Mouse (Mus musculus) G1E-ER4 (cell line): Measurements from ENCODE around the gene Anp32a. TPM values are rescaled to one million over a fixed set of nuclear protein-coding genes. Genes with fewer than 3 reads are reported as not detected.

ENCODE experiments used
- GATA1 ChIP-seq: IDR thresholded peaks from one replicate; pipeline ENCODE4 v1.8.0; 2012; ENCODE audit warnings: low read length, inconsistent platforms
- polyA plus RNA-seq: library from polyadenylated mRNA; stranded (reverse); fragments of >175 nt; gene quantifications from 2 replicates; pipeline ENCODE4 v1.2.3, GENCODE M21; 2012

The Anp32a gene
- polyA plus RNA-seq, 1 experiment = 317 TPM

DNA sequence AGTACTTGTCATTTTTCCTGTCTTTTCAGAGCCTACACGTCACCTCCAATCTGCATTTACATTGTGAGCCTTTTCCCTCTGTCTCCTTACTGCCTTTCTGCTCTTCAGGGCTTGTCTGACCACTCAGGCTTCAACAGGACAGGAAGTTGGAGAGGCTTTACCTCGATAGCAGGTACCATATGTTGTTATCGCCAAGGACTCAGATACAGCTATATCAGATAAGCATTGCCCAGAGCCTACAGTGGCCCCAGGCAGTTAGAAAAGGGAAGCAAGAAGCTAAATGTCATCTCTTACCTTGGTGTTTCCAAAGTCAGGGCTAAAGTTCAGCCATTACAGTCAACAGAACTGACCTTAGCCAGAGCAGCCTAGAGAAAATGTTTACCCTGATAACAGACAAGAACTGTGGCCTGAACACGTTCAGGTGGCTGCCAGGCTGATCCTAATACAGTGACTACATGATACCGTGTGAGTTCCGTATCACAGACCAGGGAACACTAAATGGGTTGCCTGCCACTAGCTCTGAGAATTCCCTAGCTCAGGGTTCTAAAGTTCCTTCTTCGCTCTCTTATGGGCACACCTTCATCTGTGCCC, 65.4 kb downstream of the Anp32a start:
- TF ChIP-seq GATA1 = peak; percentile 40

DNA sequence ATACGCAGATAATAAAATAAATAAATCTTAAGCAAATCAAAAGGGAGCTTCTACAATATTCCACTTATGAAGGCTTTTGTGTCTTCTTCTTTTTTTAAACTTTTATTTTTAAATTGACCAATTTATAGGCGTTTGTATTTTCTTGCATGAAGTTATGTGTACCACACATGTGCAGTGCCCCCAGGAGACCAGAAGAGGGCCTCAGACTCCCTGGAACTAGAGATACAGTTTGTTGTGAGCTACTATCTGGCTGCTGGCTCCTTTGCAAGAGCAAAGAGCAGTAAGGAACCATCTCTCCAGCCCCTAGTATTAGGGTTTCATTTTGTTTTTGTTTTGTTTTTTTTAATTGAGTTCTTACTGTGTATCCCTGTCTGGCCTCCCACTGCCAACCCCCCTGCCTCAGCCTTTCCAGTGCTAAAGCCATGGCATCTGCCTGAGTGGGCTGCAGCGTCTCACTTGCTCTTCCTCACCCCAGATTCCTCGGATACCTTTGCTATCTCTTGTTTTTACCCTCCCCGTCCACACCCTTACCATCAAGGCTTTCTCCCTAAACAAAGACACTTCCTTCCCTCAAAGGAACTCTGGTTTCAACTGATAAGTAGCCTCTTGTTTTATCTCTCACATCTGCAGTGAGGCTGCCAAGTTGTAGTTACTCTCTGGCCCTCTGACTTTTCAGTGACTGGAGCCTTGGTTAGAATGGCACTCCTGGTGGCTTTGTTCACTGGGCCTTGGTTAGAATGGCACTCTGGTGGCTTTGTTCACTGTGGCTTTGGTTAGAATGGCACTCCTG, 66.5 kb downstream of the Anp32a start:
- TF ChIP-seq GATA1 = peak; percentile 39

DNA sequence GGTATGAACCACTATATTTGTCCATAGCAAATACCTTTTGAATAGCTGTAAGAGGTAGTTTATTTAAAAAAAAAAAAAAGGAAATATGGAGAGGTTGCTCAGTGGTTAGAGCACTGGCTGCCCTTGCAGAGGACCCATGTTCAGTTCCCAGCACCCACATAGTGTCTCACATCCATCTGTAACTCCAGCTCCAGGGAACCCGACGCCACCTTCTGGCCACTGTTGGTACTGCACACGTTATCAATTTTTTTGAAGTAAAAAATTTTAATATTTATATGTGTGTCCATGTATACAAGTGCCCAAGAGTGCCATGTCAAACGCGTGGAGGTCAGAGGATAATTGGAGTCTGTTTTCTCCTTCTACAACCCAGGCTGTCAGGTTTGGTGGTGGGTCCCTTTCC, 77.6 kb downstream of the Anp32a start:
- no peak for TF ChIP-seq GATA1

DNA sequence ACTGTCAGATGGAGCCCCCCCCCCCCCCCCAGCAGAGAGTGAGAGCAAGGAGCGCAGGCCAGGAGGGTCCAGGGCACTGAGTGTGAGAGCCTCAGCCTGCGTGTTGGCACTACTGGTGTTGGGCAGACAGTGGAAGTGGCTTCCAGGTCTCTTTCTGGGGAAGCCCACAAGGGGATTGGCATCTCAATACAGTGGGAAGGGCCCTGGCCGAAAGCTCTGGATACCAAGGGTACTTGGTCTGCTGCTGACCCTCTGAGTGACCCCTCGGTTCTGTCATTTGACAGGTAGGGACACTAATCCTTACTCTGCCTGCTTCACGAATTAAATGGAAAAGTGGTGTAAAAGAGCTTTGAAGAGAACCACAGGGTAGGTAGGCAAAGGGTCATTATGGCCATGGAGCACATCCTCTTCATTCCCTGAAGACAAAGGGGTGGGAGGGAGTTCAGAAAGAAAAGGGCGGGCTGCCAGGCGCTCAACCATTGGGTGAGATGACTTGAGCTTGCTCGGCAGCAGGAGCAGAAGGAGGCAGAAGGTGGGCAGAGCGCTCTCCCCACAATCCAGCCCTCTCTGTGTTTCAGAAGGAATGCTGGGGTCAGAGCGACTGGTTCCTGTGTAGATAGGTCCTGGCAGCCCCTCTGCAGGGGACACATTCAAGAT, 79.3 kb downstream of the Anp32a start:
- TF ChIP-seq GATA1 = no peak

DNA sequence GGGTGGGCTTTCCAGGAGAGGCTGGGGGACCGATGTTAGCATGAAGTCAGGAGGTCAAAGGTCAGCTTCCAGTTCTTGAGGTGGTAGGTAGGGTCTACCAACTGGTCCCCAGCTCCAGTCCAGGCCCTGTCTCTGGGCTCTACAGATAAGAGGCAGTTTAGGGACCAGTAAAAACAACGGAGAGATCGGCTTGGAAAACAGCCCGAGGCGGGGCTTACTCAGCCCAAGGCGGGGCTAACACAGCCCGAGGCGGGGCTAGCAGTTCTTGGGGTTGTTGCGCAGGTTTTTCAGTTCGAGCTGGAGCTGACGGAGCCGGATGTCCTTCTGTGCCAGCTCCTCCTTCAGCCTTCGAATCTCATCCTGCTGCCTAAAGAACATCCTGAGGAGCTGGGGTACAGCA, 79.9 kb downstream of the Anp32a start:
- no peak for TF ChIP-seq GATA1

DNA sequence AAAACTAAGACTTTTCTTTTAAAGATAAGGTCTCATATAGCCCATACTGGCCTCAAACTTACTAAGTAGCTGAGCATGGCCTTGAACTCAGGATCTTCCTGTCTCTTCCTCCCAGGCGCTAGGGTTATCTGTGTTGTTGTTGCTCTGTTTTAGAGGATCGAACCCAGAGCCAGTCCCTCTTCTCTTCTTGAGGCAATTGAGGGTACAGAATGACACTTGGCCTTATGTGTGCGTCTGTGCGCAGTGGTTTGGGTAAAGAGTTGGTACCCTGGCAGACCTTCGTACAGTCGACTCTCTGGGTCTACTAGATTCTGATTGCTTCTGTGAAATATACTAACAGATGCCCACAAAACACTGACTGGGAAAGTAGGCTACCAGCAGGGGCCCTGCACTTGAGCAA, 80.8 kb downstream of the Anp32a start:
- TF ChIP-seq GATA1 = no peak

DNA sequence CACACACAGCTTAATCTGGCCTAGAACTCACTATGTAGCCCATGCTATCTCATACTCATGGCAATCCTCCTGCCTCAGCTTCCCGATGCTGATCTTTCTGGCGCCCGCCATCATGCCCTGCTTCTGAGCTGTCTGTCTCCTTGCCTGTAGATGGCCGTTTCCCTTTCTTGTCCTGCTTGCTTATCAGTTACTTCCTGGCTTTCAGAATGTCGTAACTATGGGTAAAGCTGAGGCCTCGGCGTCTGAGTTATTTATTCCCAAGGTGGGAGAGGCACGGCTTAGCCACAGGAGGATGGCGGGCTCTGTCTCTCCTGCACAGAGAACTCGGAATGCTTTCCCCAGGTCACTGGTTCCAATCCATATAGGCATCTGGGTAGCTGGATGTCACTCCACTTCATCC, 81.8 kb downstream of the Anp32a start:
- TF ChIP-seq GATA1 = no peak

DNA sequence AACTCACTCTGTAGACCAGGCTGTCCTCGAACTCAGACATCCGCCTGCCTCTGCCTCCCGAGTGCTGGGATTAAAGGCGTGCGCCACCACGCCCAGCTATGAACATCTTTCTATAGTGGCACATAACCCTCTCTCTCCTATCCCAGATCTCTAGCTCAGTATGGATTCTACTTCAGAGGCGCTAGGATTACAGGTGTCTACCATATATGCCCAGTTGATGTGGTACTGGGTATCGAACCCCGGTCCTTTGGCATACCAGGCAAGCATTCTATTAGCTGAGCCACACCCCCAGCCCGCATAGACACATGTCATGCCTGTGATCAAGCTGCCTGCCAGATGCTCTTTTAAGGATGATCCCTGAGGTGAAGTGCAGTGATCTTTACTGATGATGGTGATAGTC, 82.8 kb downstream of the Anp32a start:
- TF ChIP-seq GATA1 = no peak

DNA sequence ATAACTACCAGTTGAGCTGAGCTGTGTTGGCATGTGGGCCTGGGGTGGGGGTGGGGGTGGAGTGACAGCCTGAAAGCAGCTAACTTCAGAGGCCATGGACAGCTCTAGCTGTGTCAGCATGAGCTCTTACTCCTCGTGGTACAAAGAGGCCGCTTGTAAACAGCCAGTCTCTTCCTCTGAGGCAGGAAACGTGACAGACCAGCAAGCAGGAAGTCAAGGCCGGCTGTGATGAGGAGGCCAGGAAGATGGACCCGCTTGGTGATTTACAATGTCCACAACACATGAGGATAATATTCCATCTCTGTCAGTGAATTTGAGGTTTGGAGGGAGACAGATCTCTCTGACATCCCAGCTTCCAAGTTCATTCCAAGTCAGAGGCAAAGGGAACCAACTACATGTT, 84.2 kb downstream of the Anp32a start:
- TF ChIP-seq GATA1 = no peak

DNA sequence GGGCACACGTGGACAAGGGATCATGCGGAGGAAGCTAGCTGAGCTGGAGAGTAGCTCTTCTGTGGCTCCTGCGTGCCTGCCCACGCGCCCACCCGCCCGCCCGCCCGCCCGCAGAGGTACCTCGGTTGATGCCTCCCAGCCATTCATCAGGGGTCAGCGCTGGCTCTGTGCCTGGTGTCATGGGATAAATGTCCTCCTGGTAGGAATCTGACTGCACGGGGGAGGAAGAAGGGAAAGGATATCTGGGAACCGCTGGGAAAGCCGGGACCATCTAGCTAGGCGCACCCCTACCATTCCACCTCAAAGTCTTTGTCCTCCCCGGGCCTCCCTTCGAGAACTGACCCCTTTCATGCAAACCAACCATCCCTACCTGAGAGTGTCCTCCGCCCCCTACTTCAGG, 84.9 kb downstream of the Anp32a start:
- TF ChIP-seq GATA1 = no peak

DNA sequence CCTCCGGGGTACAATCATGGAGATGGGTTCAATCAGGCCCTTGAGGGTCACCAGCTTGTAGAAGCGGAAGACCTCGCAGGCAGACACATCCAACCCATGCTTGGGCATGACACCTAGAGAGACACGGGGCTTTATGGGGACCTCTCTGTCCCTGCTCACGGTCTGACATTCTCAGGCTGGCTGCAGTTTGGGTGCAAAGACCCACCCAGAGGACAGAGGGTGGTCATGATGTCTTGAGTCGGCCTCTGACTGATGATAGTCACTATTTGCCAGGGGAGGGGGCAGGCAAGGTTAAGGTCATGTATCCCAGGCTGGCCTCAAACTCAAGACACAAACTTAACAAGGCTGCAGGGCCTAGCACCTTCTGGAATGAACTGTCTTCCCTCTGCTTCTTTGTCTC, 85.4 kb downstream of the Anp32a start:
- no peak for TF ChIP-seq GATA1

DNA sequence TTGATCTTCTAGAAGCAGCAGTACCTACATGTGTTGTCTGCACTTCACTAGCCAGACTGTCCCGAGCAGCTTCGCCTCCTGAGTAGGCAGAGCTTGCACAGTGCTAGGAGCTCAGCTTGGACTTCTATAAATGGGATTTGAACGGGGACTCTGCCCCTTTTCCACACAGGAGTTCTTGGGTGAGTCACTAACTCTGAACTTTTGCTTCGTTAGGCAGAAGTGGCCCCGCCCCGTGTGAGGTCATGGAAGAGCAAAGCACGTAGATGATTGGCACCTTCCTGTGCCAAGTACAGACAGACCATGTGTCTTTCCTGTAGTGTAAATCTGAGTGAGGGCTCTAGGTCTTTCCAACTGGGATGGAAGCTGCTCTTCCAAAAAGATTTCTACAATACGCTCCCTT, 85.9 kb downstream of the Anp32a start:
- no peak for TF ChIP-seq GATA1

Other genes starting within 250 kb of the Anp32a start
- 4.6 and 6.6 TPM in 2 replicates for gene Glce, start 218.6 kb upstream of the Anp32a start, polyA plus RNA-seq
- not detected in 2 replicates for gene Spesp1, start 59.1 kb upstream of the Anp32a start, polyA plus RNA-seq
- gene Coro2b, start 195.8 kb downstream of the Anp32a start, polyA plus RNA-seq = not detected in 2 replicates